Mouse (Mus musculus): ENCODE results near the gene Dmrt3. TPM values are rescaled to one million over a fixed set of nuclear protein-coding genes. Genes with fewer than 3 reads are reported as not detected.
A peak's percentile ranks its signal among the peaks of the same experiment; 100 is the strongest.

Gene Dmrt3
- total and polyA plus RNA-seq, 2 experiments from 2014 or later: 0.06 to 0.93 TPM

DNA sequence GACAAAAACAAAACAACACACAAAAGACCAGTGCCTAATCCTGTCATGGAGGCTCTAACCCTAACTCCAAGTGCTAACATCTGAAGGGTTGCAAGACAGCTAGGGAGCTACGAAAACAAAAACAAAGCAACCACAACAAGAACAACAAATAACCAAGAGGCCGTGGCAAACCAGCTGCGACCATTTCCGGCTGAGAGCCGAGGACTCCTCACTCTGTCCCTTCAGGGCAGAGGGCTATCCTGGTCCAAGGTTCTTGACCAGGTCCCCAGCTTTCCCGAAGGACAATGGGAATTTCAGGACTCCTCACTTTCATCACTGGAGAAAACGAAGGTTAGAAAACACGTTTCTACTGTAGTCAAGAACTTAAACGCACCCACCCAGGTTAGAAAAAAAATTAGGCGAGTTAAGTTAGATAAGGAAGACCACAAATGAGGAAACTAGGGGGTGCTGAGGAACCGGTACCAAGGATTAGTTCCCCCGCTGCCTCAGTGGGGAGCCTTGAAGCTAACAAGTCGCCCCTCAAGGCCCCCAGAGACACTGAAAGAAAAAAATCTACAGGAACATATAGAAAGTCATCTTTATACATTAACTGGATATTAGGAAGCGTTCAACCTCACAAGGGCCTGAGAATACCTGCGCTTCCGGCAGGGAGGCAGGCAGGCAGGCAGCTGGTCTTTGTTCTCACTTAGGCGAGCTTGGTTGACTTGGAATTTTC lies 60.6 kb downstream of the Dmrt3 start:
- H3K9ac ChIP-seq (replicated peaks; ENCODE audit: low read length, poor library complexity, severe bottlenecking): no peak overlapping the region
- no peaks in the 10 kb centered on the region for H3K9me3 ChIP-seq (ENCODE audit: low read length)
- no peak overlapping the region for H3K27ac ChIP-seq (ENCODE audit: low read depth, low read length)
- DNase-seq (ENCODE audit: low spot score) (no peak), ATAC-seq (ENCODE audit: low FRiP score) (no peak)
- no peaks in the 10 kb centered on the region for H3K36me3 ChIP-seq (ENCODE audit: insufficient read depth, low read length)
- no peak for TF ChIP-seq CTCF (IDR thresholded peaks at IDR 0.05)
- no peak overlapping the region for H3K4me3 ChIP-seq (ENCODE audit: low read depth, low read length)
- H3K27me3 ChIP-seq (ENCODE audit: insufficient read depth, low read length): peaks cover 87% of the 10 kb centered on the region
- H3K4me2 ChIP-seq (ENCODE audit: low read depth, low read length, poor library complexity, severe bottlenecking): no peak overlapping the region
- 2% methylated on average over 17 of the region's 17 CpGs for WGBS
- peaks cover 8% of the 10 kb centered on the region for H3K4me1 ChIP-seq (ENCODE audit: insufficient read depth, low read length)

DNA sequence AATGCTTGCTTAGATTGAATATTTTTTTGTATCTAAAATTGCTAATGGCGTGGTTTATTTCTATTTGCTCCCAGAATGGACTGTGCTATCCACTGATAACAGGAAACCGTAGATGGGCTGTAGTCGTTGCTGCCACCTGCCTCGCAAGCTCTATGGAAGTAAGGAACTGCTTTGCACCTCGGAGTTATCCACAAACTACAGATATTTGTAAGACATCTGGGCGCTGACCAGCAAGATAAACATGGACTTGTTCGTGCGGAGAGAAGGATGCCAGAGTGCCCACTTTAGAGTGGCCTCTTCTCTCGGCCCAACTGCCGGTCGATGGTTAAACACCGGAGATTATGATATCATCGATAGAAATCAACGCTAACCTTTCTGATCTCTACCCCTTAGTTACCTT lies 61.6 kb downstream of the Dmrt3 start:
- Histone ChIP-seq H3K9ac (replicated peaks; ENCODE audit: low read length, poor library complexity, severe bottlenecking) (no peak overlapping the region), H3K36me3 (ENCODE audit: insufficient read depth, low read length) (no peaks in the 10 kb centered on the region), H3K27ac (ENCODE audit: low read depth, low read length) (no peak overlapping the region), H3K4me3 (ENCODE audit: low read depth, low read length) (no peak overlapping the region), H3K4me1 (ENCODE audit: insufficient read depth, low read length) (peaks cover 6% of the 10 kb centered on the region), H3K9me3 (ENCODE audit: low read length) (no peaks in the 10 kb centered on the region), H3K27me3 (ENCODE audit: insufficient read depth, low read length) (peaks cover 88% of the 10 kb centered on the region), H3K4me2 (ENCODE audit: low read depth, low read length, poor library complexity, severe bottlenecking) (peak overlapping the region; percentile 36)
- DNase-seq (ENCODE audit: low spot score): no peak
- TF ChIP-seq CTCF (IDR thresholded peaks at IDR 0.05): no peak
- WGBS: 2% methylated on average over 14 of the region's 14 CpGs
- no peak for ATAC-seq (ENCODE audit: low FRiP score)

- Histone ChIP-seq H3K9me3 (ENCODE audit: low read length) (no peaks in the 10 kb centered on the region), H3K4me2 (ENCODE audit: low read depth, low read length, poor library complexity, severe bottlenecking) (peak within 1 kb of the TSS; percentile 54), H3K4me3 (ENCODE audit: low read depth, low read length) (peak within 1 kb of the TSS; percentile 29), H3K36me3 (ENCODE audit: insufficient read depth, low read length) (no peaks in the 10 kb centered on the region), H3K27ac (ENCODE audit: low read depth, low read length) (no peak within 1 kb of the TSS), H3K4me1 (ENCODE audit: insufficient read depth, low read length) (peaks cover 6% of the 10 kb centered on the region), H3K9ac (replicated peaks; ENCODE audit: low read length, poor library complexity, severe bottlenecking) (no peak within 1 kb of the TSS), H3K27me3 (ENCODE audit: insufficient read depth, low read length) (peaks cover 88% of the 10 kb centered on the region)
- TF ChIP-seq CTCF (IDR thresholded peaks at IDR 0.05): no peak
- DNase-seq (ENCODE audit: low spot score) (peak; percentile 73), ATAC-seq (ENCODE audit: low FRiP score) (peak; percentile 85)
- WGBS: under 1% methylated on average over 44 of the region's 44 CpGs
Observed at GRCm38 (mm10) chr19:25672101-25672950, 62.2 kb downstream of the Dmrt3 start, which contains the start of gene Dmrt2. Gene Dmrt2 (plus strand): TSS chr19:25672411.

Other genes starting within 250 kb of the Dmrt3 start
- gene Dmrt1, start 104.7 kb upstream of the Dmrt3 start, total RNA-seq (2014; rRNA removed): not detected in 2 replicates
- gene Dmrt1, start 104.7 kb upstream of the Dmrt3 start, polyA plus RNA-seq (2015; fragmentation: Nextera tagmentation; extraction: Ambion mirVana): not detected in 2 replicates
- gene Dmrt2, start 62.1 kb downstream of the Dmrt3 start, total RNA-seq (2014; rRNA removed): 0.11 and 0.14 TPM in 2 replicates
- gene Dmrt2, start 62.1 kb downstream of the Dmrt3 start, polyA plus RNA-seq (2015; fragmentation: Nextera tagmentation; extraction: Ambion mirVana): 0.07 TPM in 1 of 2 replicates, not detected in the other